Mouse (Mus musculus) liver, embryonic 14.5 days (tissue): ENCODE data around the gene Glrx.

Experiments used
- CTCF ChIP-seq: IDR thresholded peaks from 2 replicates; pipeline ENCODE4 v1.5.1; 2016; ENCODE audit warnings: antibody characterized with exemption, low read depth, control low read depth
- EP300 ChIP-seq: IDR thresholded peaks from 2 replicates; pipeline ENCODE4 v1.6.1; 2016; ENCODE audit warnings: antibody characterized with exemption, low read depth

DNA sequence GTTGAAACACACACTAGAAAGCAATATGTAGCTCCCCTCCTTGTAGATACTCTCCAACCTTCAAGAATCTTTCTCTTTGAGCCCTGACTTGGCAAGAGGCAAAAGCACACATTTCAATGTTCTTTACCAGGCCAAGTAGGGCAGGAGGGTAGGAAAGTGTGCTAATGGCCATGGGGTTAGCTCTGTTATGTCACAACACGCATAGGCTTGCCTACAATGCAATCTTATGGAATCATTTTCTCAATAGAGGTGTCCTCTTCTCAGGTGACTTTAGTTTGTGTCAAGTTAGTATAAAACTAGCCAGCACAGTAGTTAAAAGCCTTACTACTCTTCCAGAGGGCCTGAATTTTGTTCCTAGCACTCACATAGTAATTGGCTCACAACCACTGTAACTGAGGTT, 9.0 kb upstream of the Glrx start:
- no peak for TF ChIP-seq CTCF
- no peak for TF ChIP-seq EP300
